Mouse (Mus musculus) midbrain, embryonic 11.5 days (tissue): ENCODE results near the gene Syk. TPM values are rescaled to one million over a fixed set of nuclear protein-coding genes. Genes with fewer than 3 reads are reported as not detected.

Source experiments
- ATAC-seq: fragments of 200-750 bp; cut with Nextera tagmentation; 2 replicates; pipeline ENCODE4 v1.8.0; 2017; ENCODE audit warnings: moderate TSS enrichment, moderate library complexity; ENCODE audit not compliant: low FRiP score
- DNase-seq: peaks from one replicate; pipeline ENCODE4 v3.0.0; 2015; ENCODE audit warnings: low spot score; ENCODE audit errors: missing footprints
- H3K27ac ChIP-seq: fragments of 300-500 bp; sonication (generic); 2 replicates; pipeline ENCODE4 v1.5.1; 2014; ENCODE audit warnings: low read depth, low read length
- H3K27me3 ChIP-seq: fragments of 300-500 bp; sonication (generic); 2 replicates; pipeline ENCODE4 v1.6.1; 2014; ENCODE audit warnings: mild to moderate bottlenecking, low read length, moderate library complexity, mixed read lengths; ENCODE audit not compliant: control insufficient read depth, insufficient read depth
- H3K36me3 ChIP-seq: fragments of 300-500 bp; sonication (generic); 2 replicates; pipeline ENCODE4 v1.6.1; 2014; ENCODE audit warnings: mild to moderate bottlenecking, low read length, moderate library complexity, mixed read lengths; ENCODE audit not compliant: control insufficient read depth, insufficient read depth
- H3K4me1 ChIP-seq: fragments of 300-500 bp; sonication (generic); 2 replicates; pipeline ENCODE4 v1.6.1; 2014; ENCODE audit warnings: low read length; ENCODE audit not compliant: control insufficient read depth, insufficient read depth
- H3K4me2 ChIP-seq: fragments of 300-500 bp; sonication (generic); 2 replicates; pipeline ENCODE4 v1.6.1; 2014; ENCODE audit warnings: mild to moderate bottlenecking, moderate library complexity
- H3K4me3 ChIP-seq: fragments of 300-500 bp; sonication (generic); 2 replicates; pipeline ENCODE4 v1.5.1; 2014; ENCODE audit warnings: low read depth, low read length
- H3K9ac ChIP-seq: fragments of 300-500 bp; sonication (generic); 2 replicates; pipeline ENCODE4 v1.6.1; 2014; ENCODE audit warnings: low read length
- H3K9me3 ChIP-seq: fragments of 300-500 bp; sonication (generic); 2 replicates; pipeline ENCODE4 v1.6.1; 2016; ENCODE audit warnings: low read length; ENCODE audit not compliant: control insufficient read depth
- WGBS: fragments of 180-500 bp; shearing (Covaris S2); extraction: QIAGEN DNeasy Blood & Tissue Kit; methylation state at CpG from one replicate; pipeline ENCODE4 v1.1.7; 2014; 5-methylcytosine and 5-hydroxymethylcytosine counted together
- polyA plus RNA-seq: library from polyadenylated mRNA; unstranded; fragments of >200 nt; fragmentation: Nextera tagmentation; extraction: Ambion mirVana; gene quantifications from 2 replicates; pipeline ENCODE4 v1.2.1, GENCODE M21; 2014

Syk gene
- polyA plus RNA-seq, 1 experiment from 2014 or later = 2.1 TPM

- Histone ChIP-seq H3K4me3 (no peak overlapping the region), H3K4me2 (no peak overlapping the region), H3K4me1 (no peaks in the 10 kb centered on the region), H3K27me3 (no peaks in the 10 kb centered on the region), H3K9ac (no peak overlapping the region), H3K36me3 (no peaks in the 10 kb centered on the region), H3K27ac (no peak overlapping the region), H3K9me3 (no peaks in the 10 kb centered on the region)
- 87% methylated on average over 5 of the region's 5 CpGs for WGBS
- DNase-seq (no peak), ATAC-seq (no peak)
Measured at GRCm38 (mm10) chr13:52619482-52619881, 36.5 kb downstream of the Syk start.

GRCm38 (mm10) chr13:52624038-52624437 lies 41.1 kb downstream of the Syk start:
- Histone ChIP-seq H3K27me3 (no peaks in the 10 kb centered on the region), H3K27ac (no peak overlapping the region), H3K4me2 (no peak overlapping the region), H3K9ac (no peak overlapping the region), H3K9me3 (no peaks in the 10 kb centered on the region), H3K4me3 (no peak overlapping the region), H3K36me3 (no peaks in the 10 kb centered on the region), H3K4me1 (no peaks in the 10 kb centered on the region)
- ATAC-seq = no peak
- 70% methylated on average over 4 of the region's 4 CpGs for WGBS
- DNase-seq = peak; percentile 96

GRCm38 (mm10) chr13:52628602-52629001 lies 45.6 kb downstream of the Syk start:
- no peak for ATAC-seq

GRCm38 (mm10) chr13:52631624-52632023 lies 48.7 kb downstream of the Syk start:
- DNase-seq (no peak), ATAC-seq (no peak)
- H3K9me3 ChIP-seq = no peaks in the 10 kb centered on the region
- H3K4me3 ChIP-seq = no peak overlapping the region
- H3K9ac ChIP-seq = no peak overlapping the region
- no peaks in the 10 kb centered on the region for H3K36me3 ChIP-seq
- H3K4me2 ChIP-seq = no peak overlapping the region
- no peaks in the 10 kb centered on the region for H3K4me1 ChIP-seq
- no peaks in the 10 kb centered on the region for H3K27me3 ChIP-seq
- no peak overlapping the region for H3K27ac ChIP-seq
- WGBS = 79% methylated on average over 4 of the region's 4 CpGs

More at GRCm38 (mm10) chr13:52628602-52629001, 45.6 kb downstream of the Syk start:
- WGBS = 38% methylated on average over 9 of the region's 9 CpGs
- no peaks in the 10 kb centered on the region for H3K9me3 ChIP-seq
- no peak overlapping the region for H3K27ac ChIP-seq
- H3K36me3 ChIP-seq = no peaks in the 10 kb centered on the region
- no peak overlapping the region for H3K4me2 ChIP-seq
- H3K4me1 ChIP-seq = no peaks in the 10 kb centered on the region
- peak; percentile 90 for DNase-seq
- no peak overlapping the region for H3K9ac ChIP-seq
- H3K27me3 ChIP-seq = no peaks in the 10 kb centered on the region
- H3K4me3 ChIP-seq = no peak overlapping the region

GRCm38 (mm10) chr13:52635484-52635883 lies 52.5 kb downstream of the Syk start:
- 90% methylated on average over 3 of the region's 3 CpGs for WGBS

GRCm38 (mm10) chr13:52636176-52636748 lies 53.3 kb downstream of the Syk start:
- Histone ChIP-seq H3K27ac (no peak overlapping the region), H3K4me3 (no peak overlapping the region), H3K36me3 (no peaks in the 10 kb centered on the region), H3K27me3 (no peaks in the 10 kb centered on the region), H3K4me2 (no peak overlapping the region), H3K9ac (no peak overlapping the region), H3K9me3 (no peaks in the 10 kb centered on the region), H3K4me1 (no peaks in the 10 kb centered on the region)
- DNase-seq = no peak
- 88% methylated on average over 10 of the region's 10 CpGs for WGBS
- no peak for ATAC-seq

More at GRCm38 (mm10) chr13:52635484-52635883, 52.5 kb downstream of the Syk start:
- ATAC-seq (no peak), DNase-seq (no peak)
- no peak overlapping the region for H3K27ac ChIP-seq
- H3K4me1 ChIP-seq = no peaks in the 10 kb centered on the region
- H3K36me3 ChIP-seq = no peaks in the 10 kb centered on the region
- no peak overlapping the region for H3K4me3 ChIP-seq
- H3K4me2 ChIP-seq = no peak overlapping the region
- H3K9me3 ChIP-seq = no peaks in the 10 kb centered on the region
- H3K27me3 ChIP-seq = no peaks in the 10 kb centered on the region
- no peak overlapping the region for H3K9ac ChIP-seq

- no peak overlapping the region for H3K27ac ChIP-seq
- no peaks in the 10 kb centered on the region for H3K36me3 ChIP-seq
- no peaks in the 10 kb centered on the region for H3K9me3 ChIP-seq
- no peak overlapping the region for H3K4me3 ChIP-seq
- no peaks in the 10 kb centered on the region for H3K27me3 ChIP-seq
- H3K4me2 ChIP-seq = no peak overlapping the region
- no peak overlapping the region for H3K9ac ChIP-seq
- ATAC-seq (no peak), DNase-seq (no peak)
- 84% methylated on average over 3 of the region's 3 CpGs for WGBS
- no peaks in the 10 kb centered on the region for H3K4me1 ChIP-seq
Measured at GRCm38 (mm10) chr13:52646566-52646965, 63.6 kb downstream of the Syk start.

GRCm38 (mm10) chr13:52647996-52648712 lies 65.2 kb downstream of the Syk start:
- WGBS = 61% methylated on average over 11 of the region's 11 CpGs
- Histone ChIP-seq H3K4me2 (no peak overlapping the region), H3K9ac (no peak overlapping the region)

GRCm38 (mm10) chr13:52649791-52650418 lies 66.9 kb downstream of the Syk start:
- Histone ChIP-seq H3K27me3 (no peaks in the 10 kb centered on the region), H3K27ac (no peak overlapping the region), H3K9me3 (no peaks in the 10 kb centered on the region), H3K4me2 (no peak overlapping the region), H3K4me3 (no peak overlapping the region), H3K4me1 (no peaks in the 10 kb centered on the region), H3K36me3 (no peaks in the 10 kb centered on the region), H3K9ac (no peak overlapping the region)
- no peak for DNase-seq
- 91% methylated on average over 6 of the region's 6 CpGs for WGBS
- no peak for ATAC-seq

More at GRCm38 (mm10) chr13:52647996-52648712, 65.2 kb downstream of the Syk start:
- Histone ChIP-seq H3K36me3 (no peaks in the 10 kb centered on the region), H3K27me3 (no peaks in the 10 kb centered on the region), H3K27ac (no peak overlapping the region), H3K9me3 (no peaks in the 10 kb centered on the region), H3K4me1 (no peaks in the 10 kb centered on the region), H3K4me3 (no peak overlapping the region)
- ATAC-seq = no peak
- DNase-seq = no peak
